Mouse (Mus musculus) ES-E14 (cell line): Measurements from ENCODE around the gene Cd47. TPM values are rescaled to one million over a fixed set of nuclear protein-coding genes. Genes with fewer than 3 reads are reported as not detected.

ENCODE experiments used
- DNase-seq: peaks from one replicate; pipeline ENCODE4 v3.0.0-alpha.2; 2013; ENCODE audit warnings: low read depth, low spot score
- H3K27ac ChIP-seq: 2 replicates; pipeline ENCODE4 v1.5.1; 2012; ENCODE audit warnings: low read depth, mild to moderate bottlenecking, low read length, moderate library complexity, mixed read lengths; ENCODE audit not compliant: poor library complexity, insufficient read depth, severe bottlenecking
- H3K36me3 ChIP-seq: 2 replicates; pipeline ENCODE4 v1.6.1; 2012; ENCODE audit warnings: mild to moderate bottlenecking, low read length, moderate library complexity, mixed read lengths; ENCODE audit not compliant: control insufficient read depth, poor library complexity, insufficient read depth, severe bottlenecking
- H3K4me1 ChIP-seq, 2 experiments: fragments of 150-350 bp in 1 of 2; sonication (generic) in 1 of 2; 2 replicates each; pipeline ENCODE4 v1.6.1; 2012; ENCODE audit warnings: low read length in 2 of 2, mild to moderate bottlenecking in 1 of 2, mixed read lengths in 1 of 2; ENCODE audit not compliant: control insufficient read depth in 2 of 2, insufficient read depth in 2 of 2, poor library complexity in 1 of 2
- H3K4me3 ChIP-seq, 2 experiments: fragments of 150-350 bp in 1 of 2; sonication (generic) in 1 of 2; 2 replicates each; pipeline ENCODE4 v1.5.1; 2012; ENCODE audit warnings: low read length in 2 of 2, low read depth in 1 of 2, mild to moderate bottlenecking in 1 of 2, mixed read lengths in 1 of 2; ENCODE audit not compliant: insufficient read depth in 1 of 2, poor library complexity in 1 of 2, severe bottlenecking in 1 of 2
- H3K9ac ChIP-seq: 2 replicates; pipeline ENCODE4 v1.6.1; 2012; ENCODE audit warnings: low read depth, mild to moderate bottlenecking, low read length, mixed read lengths; ENCODE audit not compliant: poor library complexity, insufficient read depth, severe bottlenecking
- H3K9me3 ChIP-seq: fragments of 150-350 bp; sonication (generic); 2 replicates; pipeline ENCODE4 v1.6.1; 2012; ENCODE audit warnings: low read depth, mild to moderate bottlenecking, low read length; ENCODE audit not compliant: control insufficient read depth, insufficient read depth
- CHD2 ChIP-seq: IDR thresholded peaks from 2 replicates; pipeline ENCODE4 v1.6.1; 2014; ENCODE audit warnings: mild to moderate bottlenecking, low read depth, low read length, inconsistent platforms
- HCFC1 ChIP-seq: IDR thresholded peaks from 2 replicates; pipeline ENCODE4 v1.6.1; 2012; ENCODE audit warnings: low read length, inconsistent platforms, borderline replicate concordance; ENCODE audit not compliant: insufficient read depth
- MAFK ChIP-seq: IDR thresholded peaks from 2 replicates; pipeline ENCODE4 v1.6.1; 2014; ENCODE audit warnings: mild to moderate bottlenecking, low read depth, low read length, inconsistent platforms; ENCODE audit not compliant: insufficient read depth
- ZC3H11A ChIP-seq: IDR thresholded peaks from 2 replicates; pipeline ENCODE4 v1.6.1; 2012; ENCODE audit warnings: low read depth, mild to moderate bottlenecking, inconsistent platforms, low read length, borderline replicate concordance
- ZNF384 ChIP-seq: IDR thresholded peaks from 2 replicates; pipeline ENCODE4 v1.6.1; 2012; ENCODE audit warnings: low read depth, low read length, inconsistent platforms
- in situ Hi-C, 2 experiments: fragments of 600-800 bp; cut with MboI; formaldehyde crosslinking; loops; one replicate each; pipeline ENCODE4 v1.15.1; 2025; ENCODE audit warnings: low sequenced_read_pairs in 2 of 2, inconsistent platforms in 1 of 2; ENCODE audit not compliant: unreplicated experiment in 2 of 2
- total RNA-seq: library from RNA; depleted of rRNA; stranded (reverse); fragments of 300-350 nt; gene quantifications from 2 replicates; pipeline ENCODE4 v1.2.3, GENCODE M21; 2012

Cd47 gene
- total RNA-seq, 1 experiment: 16.0 TPM

- Histone ChIP-seq H3K9me3 (no peaks in the 10 kb centered on the region), H3K4me1 (no peaks in the 10 kb centered on the region), H3K36me3 (no peaks in the 10 kb centered on the region), H3K9ac (no peak overlapping the region), H3K27ac (no peak overlapping the region), H3K4me3 (no peak overlapping the region)
- in situ Hi-C loops: no loop called here
- DNase-seq: no peak
- TF ChIP-seq MAFK: no peak
- TF ChIP-seq HCFC1: no peak
- TF ChIP-seq ZNF384: no peak
- no peak for TF ChIP-seq ZC3H11A
- TF ChIP-seq CHD2: no peak
Measured at GRCm38 (mm10) chr16:49832339-49832738, 32.0 kb downstream of the Cd47 start.

GRCm38 (mm10) chr16:49834130-49834693 lies 33.9 kb downstream of the Cd47 start:
- H3K4me3 ChIP-seq: no peak overlapping the region
- DNase-seq: no peak
- peaks cover 0 to 3% of the 10 kb centered on the region in 2 experiments; a peak in 2 of 4 replicates for H3K4me1 ChIP-seq
- TF ChIP-seq HCFC1 (no peak), ZC3H11A (no peak), CHD2 (no peak), MAFK (no peak), ZNF384 (no peak)
- H3K27ac ChIP-seq: no peak overlapping the region
- no peaks in the 10 kb centered on the region for H3K36me3 ChIP-seq
- in situ Hi-C loops: no loop called here
- no peaks in the 10 kb centered on the region for H3K9me3 ChIP-seq
- H3K9ac ChIP-seq: no peak overlapping the region

- Histone ChIP-seq H3K9me3 (no peaks in the 10 kb centered on the region), H3K27ac (no peak overlapping the region), H3K4me3 (no peak overlapping the region), H3K36me3 (no peaks in the 10 kb centered on the region), H3K4me1 (peaks cover 5 to 8% of the 10 kb centered on the region in 2 experiments; a peak in 3 of 4 replicates), H3K9ac (no peak overlapping the region)
- in situ Hi-C loops: no loop called here
- DNase-seq: no peak
- TF ChIP-seq CHD2: no peak
- no peak for TF ChIP-seq MAFK
- TF ChIP-seq HCFC1: no peak
- no peak for TF ChIP-seq ZC3H11A
- no peak for TF ChIP-seq ZNF384
Measured at GRCm38 (mm10) chr16:49836634-49837164, 36.4 kb downstream of the Cd47 start.

GRCm38 (mm10) chr16:49838923-49839322 lies 38.6 kb downstream of the Cd47 start:
- no peak for TF ChIP-seq MAFK
- in situ Hi-C loops: no loop called here
- Histone ChIP-seq H3K9ac (no peak overlapping the region), H3K9me3 (no peaks in the 10 kb centered on the region), H3K4me1 (peaks cover 5 to 8% of the 10 kb centered on the region in 2 experiments; a peak in 3 of 4 replicates), H3K36me3 (no peaks in the 10 kb centered on the region), H3K4me3 (no peak overlapping the region), H3K27ac (no peak overlapping the region)
- DNase-seq: no peak
